Mouse (Mus musculus) hindbrain, embryonic 10.5 days (tissue): ENCODE results near the gene Ccm2. TPM values are rescaled to one million over a fixed set of nuclear protein-coding genes. Genes with fewer than 3 reads are reported as not detected.

Experiments
- DNase-seq: peaks from one replicate; pipeline ENCODE4 v3.0.0-alpha.2; 2017; ENCODE audit warnings: low spot score
- H3K27ac ChIP-seq: fragments of 300-500 bp; sonication (generic); 2 replicates; pipeline ENCODE4 v1.5.1; 2016; ENCODE audit warnings: mild to moderate bottlenecking, moderate library complexity
- H3K27me3 ChIP-seq: fragments of 300-500 bp; sonication (generic); 2 replicates; pipeline ENCODE4 v1.6.1; 2016; ENCODE audit warnings: mild to moderate bottlenecking; ENCODE audit not compliant: poor library complexity, insufficient read depth, severe bottlenecking
- H3K36me3 ChIP-seq: fragments of 300-500 bp; sonication (generic); 2 replicates; pipeline ENCODE4 v1.6.1; 2016; ENCODE audit warnings: mild to moderate bottlenecking, moderate library complexity
- H3K4me1 ChIP-seq: fragments of 300-500 bp; sonication (generic); replicated peaks from 2 replicates; pipeline ENCODE4 v1.6.1; 2016; ENCODE audit warnings: mild to moderate bottlenecking
- H3K4me3 ChIP-seq: fragments of 300-500 bp; sonication (generic); 2 replicates; pipeline ENCODE4 v1.5.1; 2016; ENCODE audit warnings: mild to moderate bottlenecking, moderate library complexity
- H3K9me3 ChIP-seq: fragments of 300-500 bp; sonication (generic); 2 replicates; pipeline ENCODE4 v1.6.1; 2016; ENCODE audit warnings: mild to moderate bottlenecking, moderate library complexity
- WGBS: fragments of 180-500 bp; shearing (Covaris S2); methylation state at CpG from one replicate; pipeline ENCODE4 v1.1.7; 2016; 5-methylcytosine and 5-hydroxymethylcytosine counted together
- polyA plus RNA-seq: library from polyadenylated mRNA; unstranded; fragments of >200 nt; fragmentation: Nextera tagmentation; extraction: Ambion mirVana; gene quantifications from 2 replicates; pipeline ENCODE4 v1.2.1, GENCODE M21; 2016

Ccm2 gene
- polyA plus RNA-seq, 1 experiment from 2014 or later: 112 TPM

DNA sequence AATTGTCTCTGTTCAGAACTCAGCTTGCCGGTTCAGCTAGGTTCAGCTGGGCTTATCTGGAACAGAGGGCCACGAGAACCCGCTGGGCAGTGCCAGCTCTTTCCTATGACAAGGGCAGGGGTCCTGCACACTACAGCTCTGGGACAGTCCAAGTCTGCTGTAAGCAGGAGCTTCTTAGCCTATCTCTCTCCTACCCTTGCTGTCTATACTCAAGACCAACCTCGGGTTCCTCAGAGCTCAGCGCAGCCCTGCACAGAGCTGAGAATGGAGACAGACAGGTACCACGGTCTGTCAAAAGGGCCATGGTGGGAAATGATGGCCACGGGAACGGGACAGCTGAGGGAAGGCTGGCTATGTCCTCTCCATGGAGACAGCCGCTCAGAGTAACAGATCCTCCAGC is 56.5 kb downstream of the Ccm2 start:
- no peak overlapping the region for H3K27ac ChIP-seq
- 81% methylated on average over 9 of the region's 9 CpGs for WGBS
- H3K9me3 ChIP-seq: no peaks in the 10 kb centered on the region
- peaks cover 82% of the 10 kb centered on the region for H3K4me1 ChIP-seq
- DNase-seq: no peak
- peak overlapping the region; percentile 56; the same call in 1 of the 2 replicates for H3K4me3 ChIP-seq
- peaks cover 26% of the 10 kb centered on the region for H3K36me3 ChIP-seq
- peaks cover 40% of the 10 kb centered on the region for H3K27me3 ChIP-seq

DNA sequence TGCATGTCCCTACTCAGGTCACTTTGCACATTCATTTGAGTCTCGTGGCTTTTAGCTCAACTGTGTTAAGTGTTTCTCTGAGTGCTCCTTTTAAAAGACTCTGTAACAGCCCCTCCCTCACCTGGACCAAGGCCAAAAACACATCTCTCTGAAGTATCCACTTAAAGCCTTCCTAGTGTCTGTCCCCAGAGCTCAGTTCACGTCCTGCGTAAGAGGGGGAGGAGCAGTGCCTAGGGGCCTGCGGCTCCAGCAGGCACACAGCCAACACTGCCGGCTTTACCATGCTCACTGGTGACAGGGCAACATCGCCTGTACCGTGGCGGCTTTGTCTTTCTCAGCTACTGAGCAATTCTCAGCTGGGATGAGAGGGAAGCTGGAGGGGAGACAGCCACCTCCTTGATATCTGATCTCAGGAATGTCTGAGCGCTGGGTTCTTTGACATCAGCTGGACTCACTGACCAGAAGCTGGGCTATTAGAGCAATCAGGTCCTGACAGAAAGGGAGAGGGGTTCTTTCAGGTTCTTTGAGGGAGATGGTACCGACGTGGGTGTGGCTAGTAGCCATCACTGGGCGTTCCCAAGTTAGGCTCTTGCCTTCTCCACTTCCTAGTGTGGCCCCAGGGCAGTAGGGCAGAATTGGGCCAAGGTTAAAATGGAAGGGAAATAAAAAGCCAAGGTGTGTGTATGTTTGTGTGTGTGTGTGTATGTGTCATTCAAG is 57.4 kb downstream of the Ccm2 start:
- DNase-seq: no peak
- H3K27ac ChIP-seq: peak overlapping the region; percentile 86; the same call in 1 of the 2 replicates
- peaks cover 40% of the 10 kb centered on the region for H3K27me3 ChIP-seq

DNA sequence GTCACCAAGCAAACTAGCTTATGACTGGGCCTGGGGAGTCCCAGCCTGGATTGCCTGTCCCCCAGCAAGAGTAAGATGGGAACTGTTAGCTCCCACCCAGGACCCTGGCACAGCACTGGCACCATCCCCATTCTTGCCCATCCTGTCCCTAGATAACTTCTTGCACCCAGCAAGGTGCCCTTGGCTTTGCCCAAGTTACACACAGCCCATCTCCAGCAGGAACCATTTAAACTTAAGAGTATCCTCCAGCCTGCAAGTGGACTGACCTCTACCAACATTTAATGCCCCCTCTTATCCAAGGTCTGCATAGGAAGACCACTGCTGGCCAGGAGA is 57.9 kb downstream of the Ccm2 start:
- Histone ChIP-seq H3K27me3 (peaks cover 40% of the 10 kb centered on the region), H3K36me3 (peaks cover 20% of the 10 kb centered on the region; the same call in 1 of the 2 replicates), H3K4me3 (peak overlapping the region; percentile 56), H3K4me1 (peaks cover 68% of the 10 kb centered on the region), H3K27ac (peak overlapping the region; percentile 86), H3K9me3 (no peaks in the 10 kb centered on the region)
- no peak for DNase-seq

More for the DNA sequence above, 57.4 kb downstream of the Ccm2 start:
- 41% methylated on average over 12 of the region's 12 CpGs for WGBS
- Histone ChIP-seq H3K9me3 (no peaks in the 10 kb centered on the region), H3K36me3 (peaks cover 24% of the 10 kb centered on the region; the same call in 1 of the 2 replicates), H3K4me1 (peaks cover 74% of the 10 kb centered on the region), H3K4me3 (peak overlapping the region; percentile 56)

DNA sequence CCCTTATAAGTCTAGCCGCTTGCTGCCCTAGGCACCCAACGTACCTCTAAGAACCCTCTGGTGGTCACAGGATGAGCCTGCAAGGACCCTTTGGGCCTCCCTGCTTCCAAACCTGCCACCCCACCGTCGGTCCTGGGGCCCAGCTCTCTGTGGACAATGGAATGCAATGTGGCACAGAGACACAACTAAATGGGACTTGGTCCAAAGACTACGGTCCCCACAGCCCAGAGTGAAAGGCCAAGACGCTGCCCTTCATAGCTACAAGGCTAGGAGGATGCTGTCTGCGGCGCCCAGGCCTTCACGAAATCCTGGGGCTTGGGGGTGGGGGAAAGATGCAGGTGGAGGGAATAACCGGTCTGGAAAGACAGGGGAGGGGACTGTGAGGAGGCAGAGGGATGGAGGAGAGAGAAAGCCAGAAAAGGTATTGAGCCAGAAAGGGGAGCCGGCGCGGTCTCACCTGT is 58.4 kb downstream of the Ccm2 start:
- peaks cover 16% of the 10 kb centered on the region for H3K36me3 ChIP-seq
- H3K4me3 ChIP-seq: peak overlapping the region; percentile 56
- peak overlapping the region; percentile 86 for H3K27ac ChIP-seq
- WGBS: 18% methylated on average over 13 of the region's 13 CpGs
- DNase-seq: peak; percentile 31
- no peaks in the 10 kb centered on the region for H3K9me3 ChIP-seq
- H3K27me3 ChIP-seq: peaks cover 40% of the 10 kb centered on the region
- H3K4me1 ChIP-seq: peaks cover 63% of the 10 kb centered on the region

DNA sequence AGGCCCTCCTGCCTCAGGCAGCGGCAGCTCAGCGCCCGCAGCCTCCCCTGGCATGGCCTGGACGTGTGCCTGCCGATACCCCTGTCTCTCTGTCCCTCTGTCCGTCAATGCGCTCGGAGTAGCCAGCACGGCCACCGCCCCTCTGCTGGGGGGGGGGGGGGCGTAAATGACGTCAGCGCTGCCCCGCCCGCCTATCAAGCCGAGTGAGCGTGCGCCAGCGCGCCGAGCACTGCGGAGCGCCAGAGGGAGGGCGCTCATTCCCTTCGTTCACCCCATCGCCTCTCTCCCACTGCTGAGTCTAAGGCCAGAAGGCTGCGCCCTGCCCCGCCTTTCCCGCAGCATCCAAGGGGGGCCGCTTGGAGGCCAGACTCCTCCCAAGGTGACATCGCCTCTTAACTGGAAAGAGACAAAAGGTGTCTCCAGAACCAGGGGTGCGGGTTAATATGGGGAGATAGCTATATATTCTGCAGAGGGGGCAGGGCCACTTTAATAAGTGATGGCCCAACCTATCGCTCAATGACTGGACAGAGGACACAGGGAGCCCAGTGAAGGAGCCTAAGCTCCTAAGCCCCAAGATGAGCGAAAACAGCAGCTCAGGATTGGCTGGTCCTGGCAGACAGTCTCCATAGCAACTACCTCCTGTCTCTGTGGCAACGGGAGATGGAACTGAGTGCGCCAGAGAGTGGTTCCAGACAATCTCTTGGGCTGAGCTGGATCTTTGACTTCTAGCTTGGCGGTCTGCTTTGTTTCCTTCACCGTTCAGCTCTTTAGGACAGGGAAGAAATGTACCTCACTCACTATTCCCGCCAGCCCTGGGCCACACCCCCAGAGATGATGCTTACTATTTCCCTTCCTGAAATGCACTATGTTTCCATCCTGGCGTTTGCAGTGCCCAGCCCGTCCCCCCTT is 59.1 kb downstream of the Ccm2 start, which contains the start of gene Nacad:
Gene Nacad (minus strand): TSS at position 563 of the 909 bp plus-strand sequence.
- peak within 1 kb of the TSS; percentile 86 for H3K27ac ChIP-seq
- peak within 1 kb of the TSS; percentile 56 for H3K4me3 ChIP-seq
- peaks cover 40% of the 10 kb centered on the region for H3K27me3 ChIP-seq
- H3K4me1 ChIP-seq: peaks cover 57% of the 10 kb centered on the region
- peak; percentile 73 for DNase-seq
- 4% methylated on average over 41 of the region's 41 CpGs for WGBS
- H3K36me3 ChIP-seq: peaks cover 16% of the 10 kb centered on the region
- no peaks in the 10 kb centered on the region for H3K9me3 ChIP-seq

DNA sequence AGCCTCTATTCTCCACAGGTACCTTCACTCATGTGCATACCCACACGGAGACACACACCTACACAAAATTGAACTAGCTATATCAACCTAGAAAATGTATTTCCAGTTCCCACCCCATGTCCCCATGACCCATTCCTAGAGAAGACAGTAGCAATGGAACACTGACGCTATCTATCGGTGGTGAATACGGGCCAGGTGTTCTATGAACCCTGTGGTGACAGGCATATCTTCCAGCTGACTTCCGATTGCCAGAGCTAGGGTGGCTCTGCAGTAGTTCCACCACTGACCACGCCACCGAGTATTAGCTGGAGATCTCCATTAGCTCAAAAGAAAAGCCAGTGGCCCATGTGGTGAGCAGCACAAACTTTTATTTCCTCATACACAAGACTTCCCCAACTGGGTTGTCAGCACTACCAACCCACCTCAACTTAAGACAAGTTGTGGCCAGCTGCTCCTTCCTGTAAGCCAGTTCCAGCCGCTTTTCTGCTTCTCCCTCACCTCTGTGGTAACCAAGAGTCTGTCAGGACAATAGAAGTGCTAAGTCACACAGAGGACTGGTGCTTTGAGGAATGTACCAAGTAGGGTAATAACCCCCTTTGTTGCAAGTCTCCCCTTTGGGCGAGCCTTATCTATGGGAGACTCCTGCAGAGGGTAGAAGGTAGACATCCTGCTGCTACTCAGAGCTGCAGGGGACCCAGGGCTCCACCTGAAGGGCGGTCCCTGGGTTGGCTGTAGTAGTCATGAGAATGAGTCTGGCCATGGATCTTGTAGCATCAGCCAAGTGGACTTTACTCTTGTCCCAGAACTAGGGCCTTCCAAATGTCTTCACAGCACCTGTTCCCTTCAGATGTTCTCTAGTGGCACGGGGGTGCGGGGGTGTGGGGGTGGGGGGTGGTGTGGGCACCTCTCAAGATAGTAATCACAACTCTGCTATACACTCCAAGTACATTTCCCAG is 68.8 kb downstream of the Ccm2 start:
- DNase-seq: no peak
- no peak overlapping the region for H3K27ac ChIP-seq
- no peak overlapping the region for H3K4me3 ChIP-seq
- H3K27me3 ChIP-seq: no peaks in the 10 kb centered on the region
- H3K4me1 ChIP-seq: no peaks in the 10 kb centered on the region
- 92% methylated on average over 12 of the region's 12 CpGs for WGBS
- peaks cover 100% of the 10 kb centered on the region for H3K36me3 ChIP-seq
- no peaks in the 10 kb centered on the region for H3K9me3 ChIP-seq

DNA sequence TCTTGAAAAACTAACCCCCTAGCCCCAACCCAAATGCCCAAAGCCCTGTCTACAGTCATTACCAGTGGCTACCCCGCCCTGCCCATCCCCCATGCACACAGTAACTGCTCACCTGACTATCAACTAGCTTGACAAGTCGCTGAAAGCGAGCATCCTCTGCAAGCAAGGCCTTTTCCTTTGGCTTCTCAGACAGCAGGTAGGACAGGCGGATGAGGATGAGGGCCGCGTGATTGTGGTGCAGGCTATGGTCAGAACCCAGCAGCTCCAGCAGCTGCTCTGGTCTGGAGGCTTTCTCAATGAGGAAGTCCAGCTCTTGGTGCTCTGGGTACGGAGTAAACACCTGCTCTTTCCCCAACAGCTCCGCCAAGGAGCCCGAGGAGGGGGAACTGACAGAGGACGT is 77.0 kb downstream of the Ccm2 start:
- 91% methylated on average over 10 of the region's 10 CpGs for WGBS
- H3K27ac ChIP-seq: no peak overlapping the region
- peaks cover 28% of the 10 kb centered on the region for H3K4me1 ChIP-seq
- H3K27me3 ChIP-seq: no peaks in the 10 kb centered on the region
- H3K9me3 ChIP-seq: no peaks in the 10 kb centered on the region
- DNase-seq: no peak
- H3K36me3 ChIP-seq: peaks cover 61% of the 10 kb centered on the region
- peak overlapping the region; percentile 0; the same call in 1 of the 2 replicates for H3K4me3 ChIP-seq

DNA sequence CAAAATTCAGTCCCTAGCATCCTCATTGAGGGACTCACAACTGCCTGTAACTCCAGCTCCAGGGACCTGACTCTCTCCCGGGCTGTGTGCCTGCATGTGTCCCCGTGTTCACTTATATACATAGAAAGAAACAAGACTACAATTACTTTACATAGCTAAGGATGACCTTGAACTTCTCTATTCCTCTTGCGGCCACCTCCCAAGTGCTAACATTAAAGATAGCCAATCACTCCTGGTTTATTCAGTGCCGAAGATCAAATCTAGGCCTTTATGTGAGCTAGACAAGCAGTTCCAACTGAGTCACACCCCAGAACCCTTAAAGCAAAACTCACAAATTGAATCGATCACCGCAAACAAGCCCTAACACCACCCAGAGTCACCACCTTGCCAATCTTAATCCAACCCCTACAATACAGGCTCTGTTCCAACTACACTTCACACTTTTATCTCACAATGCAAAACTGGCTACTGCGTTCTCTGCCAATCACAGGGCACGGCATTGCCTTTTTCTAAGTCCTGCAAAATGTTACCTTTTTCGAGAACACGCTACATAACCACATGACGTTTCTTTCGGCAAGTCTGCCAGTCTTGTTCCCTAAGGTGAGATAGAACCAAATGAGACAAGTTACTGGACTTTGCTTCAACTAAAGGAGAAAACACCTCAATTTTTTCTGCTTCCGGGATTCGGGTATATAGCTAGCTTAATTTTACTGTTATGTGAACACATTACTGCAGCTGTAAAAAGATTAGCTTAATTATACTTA is 78.1 kb downstream of the Ccm2 start:
- peak overlapping the region; percentile 95 for H3K27ac ChIP-seq

DNA sequence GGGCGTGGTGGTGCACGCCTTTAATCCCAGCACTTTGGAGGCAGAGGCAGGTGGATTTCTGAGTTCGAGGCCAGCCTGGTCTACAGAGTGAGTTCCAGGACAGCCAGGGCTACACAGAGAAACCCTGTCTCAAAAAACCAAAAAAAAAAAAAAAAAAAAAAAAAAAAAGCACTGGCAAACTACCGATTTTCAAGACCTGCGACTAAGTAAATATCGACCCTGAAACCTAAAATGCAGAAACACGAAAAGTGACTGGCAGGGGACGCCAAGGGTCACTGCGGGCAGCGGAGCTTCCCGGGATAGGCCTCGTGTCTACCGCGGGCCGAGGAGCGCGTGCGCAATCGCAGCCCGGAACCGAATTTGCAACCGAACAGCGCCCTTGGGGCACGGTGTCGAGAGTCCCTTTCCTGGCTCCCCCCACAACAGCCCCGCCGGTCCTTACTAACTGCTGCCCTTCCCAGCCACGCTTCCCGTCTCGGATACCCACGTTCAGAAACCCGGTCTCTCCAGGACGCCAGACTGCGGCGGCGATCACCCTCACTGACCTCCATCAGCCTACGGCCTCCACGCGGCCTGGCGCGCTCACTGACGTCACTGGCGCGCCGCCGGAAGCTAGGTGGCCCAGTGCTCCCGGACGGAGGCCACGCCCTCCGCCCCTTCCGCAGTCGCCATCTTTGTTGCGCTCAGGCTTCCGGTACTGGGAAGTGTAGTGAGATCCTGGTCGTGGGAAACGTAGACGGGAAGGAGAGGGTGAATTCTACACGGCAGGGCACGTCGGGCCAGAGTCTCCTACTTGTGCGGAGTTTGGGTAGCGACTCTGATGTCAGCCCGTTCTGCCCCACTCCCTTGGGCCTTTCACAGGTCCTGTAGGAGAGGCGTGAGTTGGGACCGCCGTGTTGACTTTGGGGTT is 79.0 kb downstream of the Ccm2 start, which contains the start of gene Tbrg4:
Gene Tbrg4 (minus strand): TSS at position 590 of the 910 bp plus-strand sequence.
- Histone ChIP-seq H3K9me3 (no peaks in the 10 kb centered on the region), H3K4me3 (peak within 1 kb of the TSS; percentile 85), H3K4me1 (peaks cover 28% of the 10 kb centered on the region), H3K27ac (peak within 1 kb of the TSS; percentile 95), H3K36me3 (peaks cover 41% of the 10 kb centered on the region), H3K27me3 (no peaks in the 10 kb centered on the region)
- peak; percentile 93 for DNase-seq
- WGBS: under 1% methylated on average over 66 of the region's 66 CpGs

More for the DNA sequence above, 78.1 kb downstream of the Ccm2 start:
- no peak for DNase-seq
- WGBS: 70% methylated on average over 14 of the region's 14 CpGs
- H3K9me3 ChIP-seq: no peaks in the 10 kb centered on the region
- H3K36me3 ChIP-seq: peaks cover 50% of the 10 kb centered on the region
- peak overlapping the region; percentile 85 for H3K4me3 ChIP-seq
- H3K27me3 ChIP-seq: no peaks in the 10 kb centered on the region
- H3K4me1 ChIP-seq: peaks cover 28% of the 10 kb centered on the region

DNA sequence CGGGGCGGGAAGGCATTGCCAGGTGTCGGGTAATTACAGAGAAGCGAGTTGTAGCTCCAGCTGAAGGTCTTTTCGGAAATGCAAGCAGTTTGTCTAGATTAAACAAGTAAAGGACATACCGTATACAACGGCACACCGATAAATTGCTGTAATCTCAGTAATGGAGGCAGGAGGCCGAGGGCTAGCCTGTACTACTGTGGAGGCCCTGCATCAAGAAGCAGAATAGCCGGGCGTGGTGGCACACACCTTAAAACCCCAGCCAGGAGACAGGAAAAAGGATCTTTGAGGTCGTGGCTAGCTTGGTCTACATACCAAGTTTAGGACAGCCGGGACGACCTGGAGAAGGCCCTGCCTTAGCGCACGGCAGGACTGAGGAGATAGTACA is 79.7 kb downstream of the Ccm2 start:
- Histone ChIP-seq H3K4me3 (peak overlapping the region; percentile 85), H3K4me1 (peaks cover 28% of the 10 kb centered on the region), H3K27ac (peak overlapping the region; percentile 95), H3K36me3 (peaks cover 35% of the 10 kb centered on the region), H3K27me3 (no peaks in the 10 kb centered on the region), H3K9me3 (no peaks in the 10 kb centered on the region)
- no peak for DNase-seq
- WGBS: 13% methylated on average over 16 of the region's 16 CpGs

DNA sequence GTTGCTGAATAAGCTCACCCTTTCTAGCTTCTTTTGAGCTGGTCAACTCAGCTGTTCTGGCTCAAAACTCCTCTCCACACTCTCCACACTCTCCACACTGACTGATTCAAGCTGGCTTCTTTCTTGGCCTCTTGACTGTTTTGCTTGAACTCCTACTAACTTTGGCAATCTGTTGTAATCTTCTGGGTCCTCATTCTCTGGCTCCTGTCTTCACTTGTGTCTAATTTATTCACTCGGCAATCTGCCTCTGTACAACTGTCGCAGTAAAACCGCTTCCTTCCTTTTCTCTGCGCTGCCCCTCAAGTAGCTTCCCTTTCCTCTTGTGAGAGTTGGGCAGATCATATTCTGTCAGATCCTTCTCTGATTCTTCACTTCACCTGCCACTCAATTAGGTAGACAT is 81.0 kb downstream of the Ccm2 start:
- WGBS: 91% methylated on average over 4 of the region's 4 CpGs
- Histone ChIP-seq H3K36me3 (peaks cover 21% of the 10 kb centered on the region), H3K4me1 (peaks cover 28% of the 10 kb centered on the region), H3K27me3 (no peaks in the 10 kb centered on the region), H3K27ac (no peak overlapping the region), H3K9me3 (no peaks in the 10 kb centered on the region), H3K4me3 (no peak overlapping the region)
- DNase-seq: no peak
